Mouse (Mus musculus): Measurements from ENCODE around the gene BC024978.

BC024978 gene

GRCm38 (mm10) chr7:27195681-27196611, at the start of gene BC024978, which contains the start of gene Snrpa:
TSS of gene BC024978 (plus strand) at chr7:27195781.
TSS of gene Snrpa (minus strand) at chr7:27196271.
- WGBS = 1% methylated on average over 64 of the region's 64 CpGs

GRCm38 (mm10) chr7:27153205-27153764, 42.3 kb upstream of the BC024978 start, which contains the start of gene Cyp2t4:
TSS of gene Cyp2t4 (plus strand) at chr7:27153714.
- WGBS = 42% methylated on average over 10 of the region's 10 CpGs

- 37% methylated on average over 13 of the region's 13 CpGs for WGBS
Observed at GRCm38 (mm10) chr7:27156005-27156404, 39.6 kb upstream of the BC024978 start.

GRCm38 (mm10) chr7:27158171-27158570, 37.4 kb upstream of the BC024978 start:
- 91% methylated on average over 9 of the region's 9 CpGs for WGBS

GRCm38 (mm10) chr7:27159256-27159655, 36.3 kb upstream of the BC024978 start:
- WGBS = 93% methylated on average over 6 of the region's 6 CpGs

- 10% methylated on average over 8 of the region's 8 CpGs for WGBS
Observed at GRCm38 (mm10) chr7:27159882-27160281, 35.7 kb upstream of the BC024978 start.

GRCm38 (mm10) chr7:27160921-27161320, 34.7 kb upstream of the BC024978 start:
- WGBS = 63% methylated on average over 3 of the region's 3 CpGs

GRCm38 (mm10) chr7:27161744-27162143, 33.8 kb upstream of the BC024978 start:
- 87% methylated on average over 4 of the region's 4 CpGs for WGBS

- WGBS = 70% methylated on average over 5 of the region's 5 CpGs
Observed at GRCm38 (mm10) chr7:27162780-27163449, 32.7 kb upstream of the BC024978 start.

GRCm38 (mm10) chr7:27163450-27163805, 32.2 kb upstream of the BC024978 start:
- 53% methylated on average over 5 of the region's 5 CpGs for WGBS

- WGBS = 64% methylated on average over 33 of the region's 33 CpGs
Observed at GRCm38 (mm10) chr7:27164112-27164947, 31.3 kb upstream of the BC024978 start.

- 54% methylated on average over 23 of the region's 23 CpGs for WGBS
Observed at GRCm38 (mm10) chr7:27165007-27165655, 30.4 kb upstream of the BC024978 start.

- under 1% methylated on average over 8 of the region's 8 CpGs for WGBS
Observed at GRCm38 (mm10) chr7:27165696-27166095, 29.9 kb upstream of the BC024978 start.

GRCm38 (mm10) chr7:27166229-27166613, 29.4 kb upstream of the BC024978 start:
- under 1% methylated on average over 36 of the region's 43 CpGs for WGBS

GRCm38 (mm10) chr7:27166614-27167474, 28.7 kb upstream of the BC024978 start, which contains the start of gene Egln2:
TSS of gene Egln2 (minus strand) at chr7:27166802.
- WGBS = under 1% methylated on average over 60 of the region's 61 CpGs

- 58% methylated on average over 11 of the region's 11 CpGs for WGBS
Observed at GRCm38 (mm10) chr7:27167475-27168094, 28.0 kb upstream of the BC024978 start.

- WGBS = 97% methylated on average over 5 of the region's 5 CpGs
Observed at GRCm38 (mm10) chr7:27168371-27168770, 27.2 kb upstream of the BC024978 start.

GRCm38 (mm10) chr7:27170981-27171380, 24.6 kb upstream of the BC024978 start:
- WGBS = 93% methylated on average over 3 of the region's 3 CpGs

- WGBS = 95% methylated on average over 15 of the region's 15 CpGs
Observed at GRCm38 (mm10) chr7:27174496-27174895, 21.1 kb upstream of the BC024978 start.

Measured in cerebral cortex, adult 2 months (tissue).